Mouse (Mus musculus) heart, embryonic 10.5 days (tissue): ENCODE data around the gene Fibp. TPM values are rescaled to one million over a fixed set of nuclear protein-coding genes. Genes with fewer than 3 reads are reported as not detected.

Source experiments
- DNase-seq: peaks from one replicate; pipeline ENCODE4 v3.0.0-alpha.2; 2017; ENCODE audit warnings: low spot score
- H3K27ac ChIP-seq: fragments of 300-500 bp; sonication (generic); 2 replicates; pipeline ENCODE4 v1.5.1; 2016; ENCODE audit warnings: mild to moderate bottlenecking
- H3K27me3 ChIP-seq: fragments of 300-500 bp; sonication (generic); 2 replicates; pipeline ENCODE4 v1.6.1; 2016; ENCODE audit warnings: mild to moderate bottlenecking; ENCODE audit not compliant: poor library complexity, insufficient read depth, severe bottlenecking
- H3K36me3 ChIP-seq: fragments of 300-500 bp; sonication (generic); 2 replicates; pipeline ENCODE4 v1.6.1; 2016; ENCODE audit warnings: mild to moderate bottlenecking, moderate library complexity
- H3K4me1 ChIP-seq: fragments of 300-500 bp; sonication (generic); 2 replicates; pipeline ENCODE4 v1.6.1; 2016; ENCODE audit warnings: mild to moderate bottlenecking
- H3K4me3 ChIP-seq: fragments of 300-500 bp; sonication (generic); 2 replicates; pipeline ENCODE4 v1.5.1; 2016; ENCODE audit warnings: mild to moderate bottlenecking, moderate library complexity
- H3K9me3 ChIP-seq: fragments of 300-500 bp; sonication (generic); 2 replicates; pipeline ENCODE4 v1.6.1; 2016; ENCODE audit warnings: mild to moderate bottlenecking, moderate library complexity
- WGBS: fragments of 180-500 bp; shearing (Covaris S2); methylation state at CpG from one replicate; pipeline ENCODE4 v1.1.7; 2016; 5-methylcytosine and 5-hydroxymethylcytosine counted together
- polyA plus RNA-seq: library from polyadenylated mRNA; unstranded; fragments of >200 nt; fragmentation: Nextera tagmentation; extraction: Ambion mirVana; gene quantifications from 2 replicates; pipeline ENCODE4 v1.2.1, GENCODE M21; 2016

The Fibp gene
- polyA plus RNA-seq, 1 experiment from 2014 or later: 87.9 TPM

DNA sequence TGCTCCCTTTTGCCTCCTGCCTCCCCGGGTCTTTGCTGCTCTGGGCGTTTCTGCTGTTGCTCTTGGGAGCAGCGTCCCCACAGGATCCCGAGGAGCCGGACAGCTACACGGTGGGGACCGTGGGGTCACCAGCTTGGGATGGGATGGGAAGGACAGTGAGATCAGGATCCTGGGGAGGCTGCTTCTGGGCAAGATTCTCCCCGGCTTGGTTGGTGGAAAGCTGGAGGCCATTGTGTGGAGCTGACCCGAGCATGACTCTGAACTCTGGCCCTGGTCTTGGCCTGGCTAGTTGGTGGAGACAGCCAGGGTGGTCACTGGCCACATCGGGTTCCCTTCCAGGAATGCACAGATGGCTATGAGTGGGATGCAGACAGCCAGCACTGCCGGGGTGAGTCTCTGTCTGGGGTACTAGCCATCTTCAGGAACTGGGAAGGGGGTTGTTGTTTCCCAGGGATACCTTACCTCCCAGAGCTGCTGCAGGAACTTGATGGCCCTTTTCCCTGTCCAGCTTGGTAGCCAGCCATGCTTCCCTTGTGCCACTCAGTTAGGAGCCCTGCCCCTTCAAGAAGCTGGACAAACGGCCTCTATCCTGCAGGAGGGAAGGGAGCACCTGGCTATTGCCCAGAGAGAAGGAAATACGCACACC lies 14.8 kb downstream of the Fibp start:
- Histone ChIP-seq H3K9me3 (no peaks in the 10 kb centered on the region), H3K27ac (peak overlapping the region; percentile 96), H3K4me3 (peak overlapping the region; percentile 81), H3K27me3 (no peaks in the 10 kb centered on the region), H3K4me1 (peaks cover 39% of the 10 kb centered on the region), H3K36me3 (peaks cover 41% of the 10 kb centered on the region)
- 17% methylated on average over 13 of the region's 13 CpGs for WGBS
- DNase-seq: no peak

DNA sequence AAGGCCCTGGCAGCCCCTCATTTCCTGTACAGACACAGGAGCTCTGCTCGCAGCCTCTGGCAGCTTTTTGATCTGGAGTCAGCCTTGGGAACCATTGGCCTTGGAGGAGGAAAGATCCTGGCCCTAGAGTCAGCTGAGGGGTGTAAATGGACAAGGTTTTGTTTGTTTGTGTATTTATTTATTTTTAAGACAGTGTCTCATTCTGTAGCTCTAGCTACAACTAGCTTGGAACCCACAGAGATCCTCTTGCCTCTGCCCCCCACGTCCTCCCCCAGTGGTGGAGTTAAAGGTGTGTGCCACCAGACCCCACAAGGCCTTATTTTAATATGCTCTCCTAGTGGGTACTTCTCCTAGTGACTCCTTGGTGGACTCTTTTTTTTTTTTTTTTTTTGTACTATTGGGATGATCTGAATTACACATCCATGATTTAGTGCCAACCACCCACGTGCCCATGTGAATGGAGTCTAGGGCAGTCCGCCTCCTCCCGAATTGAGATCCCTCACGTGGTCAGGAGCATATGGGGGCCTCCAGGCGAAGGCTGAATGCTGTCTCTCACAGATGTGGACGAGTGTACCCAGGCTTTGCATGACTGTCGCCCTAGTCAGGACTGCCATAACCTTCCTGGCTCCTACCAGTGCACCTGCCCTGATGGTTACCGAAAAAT lies 16.7 kb downstream of the Fibp start:
- no peak overlapping the region for H3K27ac ChIP-seq
- 84% methylated on average over 10 of the region's 10 CpGs for WGBS
- H3K4me3 ChIP-seq: no peak overlapping the region
- H3K27me3 ChIP-seq: no peaks in the 10 kb centered on the region
- H3K4me1 ChIP-seq: peaks cover 38% of the 10 kb centered on the region
- H3K36me3 ChIP-seq: peaks cover 60% of the 10 kb centered on the region
- H3K9me3 ChIP-seq: no peaks in the 10 kb centered on the region
- no peak for DNase-seq

GRCm38 (mm10) chr19:5477668-5478300 lies 17.4 kb downstream of the Fibp start:
- no peaks in the 10 kb centered on the region for H3K9me3 ChIP-seq
- H3K36me3 ChIP-seq: peaks cover 67% of the 10 kb centered on the region
- no peak overlapping the region for H3K27ac ChIP-seq
- no peak overlapping the region for H3K4me3 ChIP-seq
- 89% methylated on average over 18 of the region's 18 CpGs for WGBS
- H3K27me3 ChIP-seq: no peaks in the 10 kb centered on the region
- peaks cover 38% of the 10 kb centered on the region for H3K4me1 ChIP-seq
- no peak for DNase-seq

GRCm38 (mm10) chr19:5480016-5480415 lies 19.6 kb downstream of the Fibp start:
- H3K36me3 ChIP-seq: peaks cover 89% of the 10 kb centered on the region
- no peak overlapping the region for H3K27ac ChIP-seq
- H3K9me3 ChIP-seq: no peaks in the 10 kb centered on the region
- no peak overlapping the region for H3K4me3 ChIP-seq
- H3K4me1 ChIP-seq: peaks cover 20% of the 10 kb centered on the region
- DNase-seq: no peak
- 88% methylated on average over 10 of the region's 10 CpGs for WGBS
- H3K27me3 ChIP-seq: no peaks in the 10 kb centered on the region

- WGBS: 89% methylated on average over 10 of the region's 10 CpGs
- H3K36me3 ChIP-seq: peaks cover 98% of the 10 kb centered on the region
- no peak overlapping the region for H3K4me3 ChIP-seq
- DNase-seq: no peak
- no peaks in the 10 kb centered on the region for H3K9me3 ChIP-seq
- H3K27ac ChIP-seq: no peak overlapping the region
- H3K27me3 ChIP-seq: no peaks in the 10 kb centered on the region
- H3K4me1 ChIP-seq: peaks cover 14% of the 10 kb centered on the region; the same call in 1 of the 2 replicates
Measured at GRCm38 (mm10) chr19:5481398-5481797, 21.0 kb downstream of the Fibp start.

DNA sequence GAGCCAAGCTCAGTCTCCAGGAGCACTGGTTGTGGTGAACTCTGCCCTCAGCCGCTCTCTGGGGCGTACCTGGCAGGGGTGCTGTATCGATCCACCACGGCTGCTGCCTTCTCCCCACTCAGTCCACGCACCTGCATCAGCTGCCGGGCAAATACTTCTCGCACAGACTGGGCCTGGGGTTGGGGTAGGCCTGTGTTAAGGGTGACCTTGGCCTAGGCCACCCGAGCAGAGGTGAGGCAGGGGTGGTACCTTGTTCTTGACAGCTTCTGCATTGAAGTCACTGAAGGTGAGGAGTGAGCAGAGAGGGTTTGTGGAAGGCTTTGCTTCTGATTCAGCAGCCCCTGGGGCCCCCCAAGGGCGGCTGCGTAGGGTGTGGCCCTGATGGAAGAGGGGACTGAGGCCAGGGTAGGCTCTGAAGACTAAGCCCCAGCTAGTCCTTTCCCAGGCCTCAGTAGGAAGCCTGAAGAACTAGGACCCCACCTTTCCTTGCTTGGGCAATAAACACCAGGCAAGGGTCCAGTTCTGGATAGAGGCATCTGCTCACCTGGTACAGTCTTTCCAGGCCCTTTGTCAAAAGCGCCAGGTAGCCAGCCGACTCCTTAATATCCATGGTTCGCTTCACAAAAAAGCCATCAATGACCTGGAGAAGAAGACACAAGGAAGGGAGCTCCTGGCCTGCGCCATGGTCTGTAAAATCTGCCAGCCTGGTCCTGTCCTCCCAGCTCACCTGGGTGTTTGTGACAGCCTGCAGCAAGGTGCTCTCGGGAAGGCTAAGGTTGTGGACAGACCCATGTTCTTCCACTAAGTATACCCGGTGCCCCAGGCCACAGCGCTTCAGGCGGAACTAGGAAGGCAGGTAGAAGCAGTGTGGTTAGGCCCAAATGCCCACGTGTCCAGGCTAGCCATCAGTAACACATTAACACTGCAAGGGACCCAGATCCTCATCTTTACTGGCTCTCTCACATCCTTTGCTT lies 23.3 kb downstream of the Fibp start:
- Histone ChIP-seq H3K36me3 (peaks cover 80% of the 10 kb centered on the region), H3K4me3 (no peak overlapping the region), H3K27ac (no peak overlapping the region), H3K4me1 (peaks cover 21% of the 10 kb centered on the region), H3K9me3 (no peaks in the 10 kb centered on the region), H3K27me3 (no peaks in the 10 kb centered on the region)
- 92% methylated on average over 19 of the region's 19 CpGs for WGBS
- no peak for DNase-seq

DNA sequence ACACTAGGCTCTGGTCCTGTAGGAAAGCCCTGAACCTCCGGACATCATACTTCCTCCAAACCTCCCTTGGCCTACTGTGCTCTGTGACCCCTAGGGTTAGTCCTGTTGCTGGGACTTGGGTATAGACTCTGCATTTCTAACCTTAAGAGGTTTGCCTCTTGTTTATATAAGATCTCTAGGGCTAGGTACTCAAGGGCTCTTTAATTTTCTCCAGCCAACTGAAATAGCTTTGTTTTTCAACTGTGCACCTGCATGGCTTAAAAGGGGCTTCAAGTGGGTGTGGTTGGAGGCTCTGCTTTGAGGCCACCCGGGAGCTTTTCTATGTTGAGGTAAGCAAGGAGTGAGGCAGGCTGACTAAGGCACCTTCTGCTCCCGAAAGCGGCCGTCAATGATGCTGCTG lies 24.1 kb downstream of the Fibp start:
- 89% methylated on average over 5 of the region's 5 CpGs for WGBS

DNA sequence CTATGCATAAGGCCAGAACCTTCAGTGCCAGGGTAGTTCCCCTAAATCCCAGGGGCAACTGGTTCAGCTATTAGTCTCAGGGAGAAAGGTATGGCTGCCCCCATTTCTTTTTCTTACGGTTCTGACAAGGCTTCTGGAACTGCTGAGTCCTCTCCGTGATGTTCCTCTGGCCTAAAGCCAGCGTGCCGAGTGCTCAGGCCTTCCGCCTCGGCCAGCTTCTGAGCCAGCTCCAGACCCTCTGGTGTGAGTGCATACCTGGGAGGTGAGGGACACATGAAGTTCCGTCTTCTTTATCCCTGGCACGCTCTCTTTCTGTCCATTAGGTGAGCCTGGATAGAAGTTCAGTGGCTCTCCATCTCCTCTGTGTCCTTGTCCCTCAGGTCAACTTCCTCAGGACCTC lies 25.0 kb downstream of the Fibp start:
- H3K36me3 ChIP-seq: peaks cover 63% of the 10 kb centered on the region
- H3K4me1 ChIP-seq: peaks cover 27% of the 10 kb centered on the region
- no peaks in the 10 kb centered on the region for H3K9me3 ChIP-seq
- no peak for DNase-seq
- WGBS: 88% methylated on average over 8 of the region's 8 CpGs
- H3K27ac ChIP-seq: no peak overlapping the region
- no peaks in the 10 kb centered on the region for H3K27me3 ChIP-seq
- H3K4me3 ChIP-seq: no peak overlapping the region

More for the DNA sequence above, 24.1 kb downstream of the Fibp start:
- no peak overlapping the region for H3K4me3 ChIP-seq
- H3K36me3 ChIP-seq: peaks cover 72% of the 10 kb centered on the region
- H3K4me1 ChIP-seq: peaks cover 27% of the 10 kb centered on the region
- H3K9me3 ChIP-seq: no peaks in the 10 kb centered on the region
- no peaks in the 10 kb centered on the region for H3K27me3 ChIP-seq
- DNase-seq: no peak
- H3K27ac ChIP-seq: no peak overlapping the region

GRCm38 (mm10) chr19:5485821-5486220 lies 25.4 kb downstream of the Fibp start:
- no peak for DNase-seq
- Histone ChIP-seq H3K9me3 (no peaks in the 10 kb centered on the region), H3K36me3 (peaks cover 58% of the 10 kb centered on the region), H3K27me3 (no peaks in the 10 kb centered on the region), H3K4me1 (peaks cover 27% of the 10 kb centered on the region), H3K27ac (no peak overlapping the region), H3K4me3 (no peak overlapping the region)
- WGBS: 94% methylated on average over 7 of the region's 7 CpGs

- Histone ChIP-seq H3K36me3 (peaks cover 54% of the 10 kb centered on the region), H3K27me3 (no peaks in the 10 kb centered on the region), H3K4me1 (peaks cover 27% of the 10 kb centered on the region), H3K4me3 (no peak overlapping the region), H3K9me3 (no peaks in the 10 kb centered on the region), H3K27ac (peak overlapping the region; percentile 97; the same call in 1 of the 2 replicates)
- no peak for DNase-seq
- WGBS: 90% methylated on average over 8 of the region's 8 CpGs
Measured at GRCm38 (mm10) chr19:5486286-5486685, 25.9 kb downstream of the Fibp start.

DNA sequence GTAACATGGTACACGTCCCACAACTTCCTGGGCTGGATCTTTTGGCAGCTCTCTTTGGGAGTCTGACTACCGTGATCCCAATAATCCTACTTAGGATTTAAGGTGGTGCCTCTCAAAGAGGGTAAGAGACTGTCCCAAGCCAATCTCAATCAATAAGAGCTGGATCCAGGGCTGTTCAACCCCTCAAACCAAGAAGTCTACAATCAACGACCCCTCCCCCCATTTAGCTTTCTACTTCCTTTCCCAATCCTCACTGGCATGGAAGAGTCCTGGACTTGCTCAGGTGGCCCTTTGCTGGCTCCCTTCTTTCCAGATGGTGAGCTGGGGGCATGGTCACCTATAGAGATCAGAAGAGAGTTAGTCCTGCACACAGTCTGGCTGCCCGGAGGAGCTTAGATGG lies 26.4 kb downstream of the Fibp start:
- no peaks in the 10 kb centered on the region for H3K27me3 ChIP-seq
- H3K27ac ChIP-seq: peak overlapping the region; percentile 97; the same call in 1 of the 2 replicates
- peaks cover 50% of the 10 kb centered on the region for H3K36me3 ChIP-seq
- peak overlapping the region; percentile 68; the same call in 1 of the 2 replicates for H3K4me3 ChIP-seq
- no peak for DNase-seq
- 85% methylated on average over 4 of the region's 4 CpGs for WGBS
- peaks cover 27% of the 10 kb centered on the region for H3K4me1 ChIP-seq
- no peaks in the 10 kb centered on the region for H3K9me3 ChIP-seq

DNA sequence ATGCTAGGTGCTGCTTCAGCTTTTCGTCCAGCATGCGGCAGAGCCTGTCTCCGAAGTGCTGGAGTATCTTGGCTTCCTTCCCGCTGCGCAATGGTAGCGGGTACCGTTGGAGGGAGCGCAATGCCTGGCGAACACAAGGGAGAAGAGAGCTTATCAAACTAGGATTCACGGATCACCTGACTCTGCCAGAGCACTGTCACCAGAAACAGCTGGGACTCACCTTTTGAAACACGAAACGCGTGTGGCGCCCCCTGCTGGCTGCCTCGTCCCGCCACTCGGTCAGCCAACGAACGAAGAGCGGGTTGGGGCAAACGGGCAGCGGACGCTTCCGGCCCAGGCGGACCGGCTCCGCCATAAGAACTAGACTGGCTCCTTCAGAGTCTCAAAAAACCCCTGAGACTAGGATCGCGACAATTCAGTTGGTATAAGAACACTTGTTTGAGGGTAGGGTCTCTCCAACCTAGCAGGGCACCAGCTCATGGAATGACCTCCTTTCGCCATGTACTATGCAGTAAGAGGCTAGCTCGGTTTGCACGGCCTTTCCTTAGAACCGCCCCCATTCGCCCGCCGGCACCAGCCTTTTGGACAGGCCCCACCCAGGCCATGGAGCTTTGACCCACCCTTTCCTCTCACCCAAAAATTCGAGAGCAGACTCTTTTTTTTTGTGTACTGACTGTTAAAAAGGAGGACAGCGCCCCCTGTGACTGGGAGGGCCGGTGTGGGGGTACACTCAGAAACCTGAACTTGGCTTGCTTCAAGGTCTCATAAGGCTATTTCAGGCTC lies 27.5 kb downstream of the Fibp start, which contains the start of gene Mus81:
Gene Mus81, minus strand, starts transcription at position 635 of the 783 bp plus-strand sequence.
- Histone ChIP-seq H3K9me3 (no peaks in the 10 kb centered on the region), H3K4me3 (peak within 1 kb of the TSS; percentile 68), H3K27me3 (no peaks in the 10 kb centered on the region), H3K4me1 (peaks cover 38% of the 10 kb centered on the region), H3K36me3 (peaks cover 50% of the 10 kb centered on the region), H3K27ac (peak within 1 kb of the TSS; percentile 97)
- peak; percentile 98 for DNase-seq
- under 1% methylated on average over 39 of the region's 39 CpGs for WGBS
